9 mouse cellular contexts compared by ENCODE assay signal in the genomic region with DNA sequence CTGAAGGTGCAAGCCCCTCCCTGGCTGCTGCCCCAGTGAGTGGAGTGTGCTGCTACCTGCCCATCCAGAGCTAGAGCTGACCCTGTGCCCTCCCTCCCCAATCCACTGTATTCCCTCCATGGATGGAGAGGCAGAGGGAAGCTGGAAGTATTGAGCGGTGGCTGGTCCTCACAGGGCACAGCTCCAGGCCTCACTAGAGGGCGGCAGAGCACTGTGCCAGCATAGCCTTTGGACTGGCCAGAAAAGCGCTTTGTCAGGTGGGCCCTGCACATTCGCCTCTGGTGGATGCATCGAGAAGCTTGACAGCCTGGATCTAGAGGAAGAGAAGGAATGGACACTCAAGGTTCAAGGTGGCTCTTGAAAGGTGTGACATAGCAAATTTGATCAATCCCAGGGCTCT. TPM values are rescaled to one million over a fixed set of nuclear protein-coding genes. Genes with fewer than 3 reads are reported as not detected.
DNase-seq lines count a peak whose midpoint lies in the region; ATAC-seq and TF ChIP-seq lines count a peak whose summit lies in the region.
"Had no signal": no experiment of that assay in that cellular context is flagged by ENCODE, and none has a peak within 500 bp of the region (broad histone marks: within the 10 kb centered on the region; RNA-seq: fewer than 3 reads in every experiment).

No protein-coding gene starts in this region.

- no peak overlapping the region for H3K4me2 ChIP-seq in limb, embryonic 12.5 days
- no peak overlapping the region for H3K4me2 ChIP-seq in midbrain, embryonic 14.5 days (ENCODE audit: low read length)
- no peak overlapping the region for H3K4me2 ChIP-seq in stomach, embryonic 14.5 days (replicated peaks; ENCODE audit: low read depth, low read length)
- H3K4me2 ChIP-seq: liver, embryonic 15.5 days had no signal

- intact Hi-C loops in gastrocnemius, adult 2 months (cut with DNase I): no loop called here

- peaks cover under 1% of the 10 kb centered on the region; the same call in 1 of the 2 replicates for H3K4me1 ChIP-seq in kidney, adult 2 months (ENCODE audit: control insufficient read depth, insufficient read depth, low read length)
- H3K4me1 ChIP-seq in limb, embryonic 12.5 days (replicated peaks): 0 out of 2 replicates have a peak, but pooled peaks cover 4% of the 10 kb centered on the region
- peaks cover 5% of the 10 kb centered on the region; the same call in 1 of the 2 replicates for H3K4me1 ChIP-seq in midbrain, embryonic 14.5 days (ENCODE audit: control insufficient read depth, insufficient read depth, low read length)
- H3K4me1 ChIP-seq in stomach, embryonic 14.5 days (ENCODE audit: control insufficient read depth, insufficient read depth, low read length): peaks cover 10% of the 10 kb centered on the region; the same call in 1 of the 2 replicates
- H3K4me1 ChIP-seq: liver, embryonic 15.5 days had no signal

- peak; percentile 57 for DNase-seq in gastrocnemius, adult 2 months
- no peak for DNase-seq in gastrocnemius, adult 8-10 months (ENCODE audit: low spot score in 2 of 2)
- peak; percentile 58 to 72 for DNase-seq in cerebellum, postnatal 4 days (ENCODE audit: low spot score in 2 of 2)
- DNase-seq in kidney, adult 2 months: peak; percentile 78
- peak; percentile 87 for DNase-seq in midbrain, embryonic 14.5 days

- H3K27ac ChIP-seq in gastrocnemius, adult 2 months: no peak overlapping the region
- H3K27ac ChIP-seq in kidney, adult 2 months (ENCODE audit: insufficient read depth, low read depth, low read length): no peak overlapping the region
- H3K27ac ChIP-seq in limb, embryonic 12.5 days: no peak overlapping the region
- no peak overlapping the region for H3K27ac ChIP-seq in midbrain, embryonic 14.5 days (replicated peaks; ENCODE audit: low read depth, low read length)
- no peak overlapping the region for H3K27ac ChIP-seq in stomach, embryonic 14.5 days (ENCODE audit: low read length)
- H3K27ac ChIP-seq: liver, embryonic 15.5 days had no signal

- no peak for TF ChIP-seq POLR2A in kidney, adult 2 months (IDR thresholded peaks at IDR 0.05; ENCODE audit: low read depth, low read length)

- no peak overlapping the region for H3K4me3 ChIP-seq in gastrocnemius, adult 2 months
- no peak overlapping the region for H3K4me3 ChIP-seq in kidney, adult 2 months (ENCODE audit: insufficient read depth, low read depth, low read length)
- H3K4me3 ChIP-seq in limb, embryonic 12.5 days (replicated peaks): no peak overlapping the region
- no peak overlapping the region for H3K4me3 ChIP-seq in midbrain, embryonic 14.5 days (replicated peaks; ENCODE audit: low read depth, low read length)
- H3K4me3 ChIP-seq in stomach, embryonic 14.5 days (ENCODE audit: low read depth, low read length): no peak overlapping the region
- H3K4me3 ChIP-seq: liver, embryonic 15.5 days had no signal

- ATAC-seq in granulocyte monocyte progenitor cell, adult 5-6 weeks (replicated peaks; ENCODE audit: poor library complexity, severe bottlenecking): peak; percentile 77
- ATAC-seq in limb, embryonic 12.5 days (ENCODE audit: insufficient number of reproducible peaks, insufficient read depth, low FRiP score, low TSS enrichment, low read depth): peak; percentile 66
- peak; percentile 80 for ATAC-seq in midbrain, embryonic 14.5 days (ENCODE audit: low FRiP score, low TSS enrichment)
- ATAC-seq in stomach, embryonic 14.5 days (ENCODE audit: insufficient number of reproducible peaks, insufficient read depth, low FRiP score, low read depth): 0 out of 2 replicates have a peak, but pooled peaks have one; percentile 42

- WGBS in kidney, adult 2 months: 3% methylated on average over 5 of the region's 5 CpGs
- 12% methylated on average over 5 of the region's 5 CpGs for WGBS in limb, embryonic 12.5 days
- 7% methylated on average over 5 of the region's 5 CpGs for WGBS in midbrain, embryonic 14.5 days
- 7% methylated on average over 5 of the region's 5 CpGs for WGBS in stomach, embryonic 14.5 days

- H3K9ac ChIP-seq in limb, embryonic 12.5 days (replicated peaks): 0 out of 2 replicates have a peak overlapping the region, but pooled peaks have one; percentile 18
- no peak overlapping the region for H3K9ac ChIP-seq in midbrain, embryonic 14.5 days (replicated peaks; ENCODE audit: low read length)
- H3K9ac ChIP-seq in stomach, embryonic 14.5 days (replicated peaks; ENCODE audit: low read depth, low read length): no peak overlapping the region
- H3K9ac ChIP-seq: liver, embryonic 15.5 days had no signal

- no peaks in the 10 kb centered on the region for H3K36me3 ChIP-seq in kidney, adult 2 months (ENCODE audit: control insufficient read depth, insufficient read depth, low read length)
- H3K36me3 ChIP-seq in limb, embryonic 12.5 days: no peaks in the 10 kb centered on the region
- H3K36me3 ChIP-seq in midbrain, embryonic 14.5 days (ENCODE audit: control insufficient read depth, insufficient read depth, low read length): no peaks in the 10 kb centered on the region
- H3K36me3 ChIP-seq in stomach, embryonic 14.5 days (ENCODE audit: control insufficient read depth, insufficient read depth, low read length): no peaks in the 10 kb centered on the region
- H3K36me3 ChIP-seq: liver, embryonic 15.5 days had no signal

- TF ChIP-seq CTCF in gastrocnemius, adult 2 months (IDR thresholded peaks at IDR 0.05): peak; percentile 74
- peak; percentile 99 for TF ChIP-seq CTCF in kidney, adult 2 months (conservative IDR thresholded peaks at IDR 0.05; ENCODE audit: insufficient read depth, insufficient read length, low read depth, low read length)

- H3K9me3 ChIP-seq in limb, embryonic 12.5 days: no peaks in the 10 kb centered on the region
- no peaks in the 10 kb centered on the region for H3K9me3 ChIP-seq in midbrain, embryonic 14.5 days (ENCODE audit: control insufficient read depth, low read length)
- no peaks in the 10 kb centered on the region for H3K9me3 ChIP-seq in stomach, embryonic 14.5 days (ENCODE audit: control insufficient read depth, low read depth, low read length)
- H3K9me3 ChIP-seq: liver, embryonic 15.5 days had no signal

- H3K27me3 ChIP-seq in kidney, adult 2 months (replicated peaks; ENCODE audit: control insufficient read depth, insufficient read depth, low read length): no peaks in the 10 kb centered on the region
- no peaks in the 10 kb centered on the region for H3K27me3 ChIP-seq in limb, embryonic 12.5 days
- no peaks in the 10 kb centered on the region for H3K27me3 ChIP-seq in midbrain, embryonic 14.5 days (ENCODE audit: control insufficient read depth, insufficient read depth, low read length)
- no peaks in the 10 kb centered on the region for H3K27me3 ChIP-seq in stomach, embryonic 14.5 days (ENCODE audit: control insufficient read depth, insufficient read depth, low read length)
- H3K27me3 ChIP-seq: liver, embryonic 15.5 days had no signal

RNA-seq across cellular contexts. Expression of gene Kif12, which starts 9.6 kb away (rescaled TPM):
- not detected for total RNA-seq in gastrocnemius, adult 2 months (2021)
- total RNA-seq in gastrocnemius, adult 8-10 months (2022): not detected
- total RNA-seq in granulocyte monocyte progenitor cell, adult 5-6 weeks (2014; fragmentation: Nextera tagmentation): not detected in 2 replicates
- not detected in 2 replicates for total RNA-seq in granulocyte monocyte progenitor cell, adult 5-6 weeks (2017)
- polyA plus RNA-seq in kidney, adult 2 months (2012; rRNA removed): 187 and 263 TPM in 2 replicates
- polyA plus RNA-seq in limb, embryonic 12.5 days (2016; fragmentation: Nextera tagmentation; extraction: Ambion mirVana): 0.14 TPM in 1 of 2 replicates, not detected in the other
- not detected in 2 replicates for polyA plus RNA-seq in midbrain, embryonic 14.5 days (2014; fragmentation: Nextera tagmentation; extraction: Ambion mirVana)
- 19.8 and 22.8 TPM in 2 replicates for polyA plus RNA-seq in stomach, embryonic 14.5 days (2014; fragmentation: Nextera tagmentation; extraction: Ambion mirVana)

RNA-seq across cellular contexts. Expression of gene Ambp, which starts 27.0 kb away (rescaled TPM):
- total RNA-seq in gastrocnemius, adult 2 months (2021): not detected
- total RNA-seq in gastrocnemius, adult 8-10 months (2022): not detected
- total RNA-seq in granulocyte monocyte progenitor cell, adult 5-6 weeks (2014; fragmentation: Nextera tagmentation): not detected in 2 replicates
- total RNA-seq in granulocyte monocyte progenitor cell, adult 5-6 weeks (2017): not detected in 2 replicates
- polyA plus RNA-seq in kidney, adult 2 months (2012; rRNA removed): 2.7 and 3.9 TPM in 2 replicates
- polyA plus RNA-seq in limb, embryonic 12.5 days (2016; fragmentation: Nextera tagmentation; extraction: Ambion mirVana): 0.50 and 0.59 TPM in 2 replicates
- not detected in 2 replicates for polyA plus RNA-seq in midbrain, embryonic 14.5 days (2014; fragmentation: Nextera tagmentation; extraction: Ambion mirVana)
- 33.0 and 54.6 TPM in 2 replicates for polyA plus RNA-seq in stomach, embryonic 14.5 days (2014; fragmentation: Nextera tagmentation; extraction: Ambion mirVana)

RNA-seq across cellular contexts. Expression of gene Col27a1, which starts 32.2 kb away (rescaled TPM):
- under 1 TPM; 0.23 to 0.75 TPM for total RNA-seq in gastrocnemius, adult 2 months (2021)
- total RNA-seq in gastrocnemius, adult 8-10 months (2022): under 1 TPM; 0.17 to 0.67 (median 0.65) TPM
- total RNA-seq in granulocyte monocyte progenitor cell, adult 5-6 weeks (2014; fragmentation: Nextera tagmentation): 0.32 TPM in 2 replicates
- 0.10 and 0.60 TPM in 2 replicates for total RNA-seq in granulocyte monocyte progenitor cell, adult 5-6 weeks (2017)
- 23.1 and 31.7 TPM in 2 replicates for polyA plus RNA-seq in kidney, adult 2 months (2012; rRNA removed)
- polyA plus RNA-seq in limb, embryonic 12.5 days (2016; fragmentation: Nextera tagmentation; extraction: Ambion mirVana): 20.5 and 22.6 TPM in 2 replicates
- 1.2 and 1.4 TPM in 2 replicates for polyA plus RNA-seq in midbrain, embryonic 14.5 days (2014; fragmentation: Nextera tagmentation; extraction: Ambion mirVana)
- 23.6 and 24.8 TPM in 2 replicates for polyA plus RNA-seq in stomach, embryonic 14.5 days (2014; fragmentation: Nextera tagmentation; extraction: Ambion mirVana)

Comparison
In these comparisons a context has a peak if more than half of its experiments do, and no peak if none do; other contexts are left out.
1. DNase-seq: peak in gastrocnemius, adult 2 months (single experiment), cerebellum, postnatal 4 days (2 of 2), kidney, adult 2 months (single experiment) and midbrain, embryonic 14.5 days (single experiment); none in gastrocnemius, adult 8-10 months (0 of 2).
2. RNA of gene Kif12, which starts 9.6 kb away (polyA plus RNA-seq): 187 to 263 TPM in kidney, adult 2 months and 19.8 to 22.8 TPM in stomach, embryonic 14.5 days; 0.14 TPM in limb, embryonic 12.5 days and not detected in midbrain, embryonic 14.5 days; every median in the first group is over 10 times any median in the second.
3. Peak in every context shown above with its lines, with median percentiles within 50 percentile points of each other: ATAC-seq.